Mouse (Mus musculus) urinary bladder, postnatal 4 days (tissue): ENCODE data around the gene Slc25a25.
A peak's percentile ranks its signal among the peaks of the same experiment; 100 is the strongest.

Experiments
- DNase-seq, 2 experiments: peaks; one replicate each; pipeline ENCODE4 v3.0.0; 2021 to 2022; ENCODE audit warnings: low spot score in 2 of 2

The Slc25a25 gene

DNA sequence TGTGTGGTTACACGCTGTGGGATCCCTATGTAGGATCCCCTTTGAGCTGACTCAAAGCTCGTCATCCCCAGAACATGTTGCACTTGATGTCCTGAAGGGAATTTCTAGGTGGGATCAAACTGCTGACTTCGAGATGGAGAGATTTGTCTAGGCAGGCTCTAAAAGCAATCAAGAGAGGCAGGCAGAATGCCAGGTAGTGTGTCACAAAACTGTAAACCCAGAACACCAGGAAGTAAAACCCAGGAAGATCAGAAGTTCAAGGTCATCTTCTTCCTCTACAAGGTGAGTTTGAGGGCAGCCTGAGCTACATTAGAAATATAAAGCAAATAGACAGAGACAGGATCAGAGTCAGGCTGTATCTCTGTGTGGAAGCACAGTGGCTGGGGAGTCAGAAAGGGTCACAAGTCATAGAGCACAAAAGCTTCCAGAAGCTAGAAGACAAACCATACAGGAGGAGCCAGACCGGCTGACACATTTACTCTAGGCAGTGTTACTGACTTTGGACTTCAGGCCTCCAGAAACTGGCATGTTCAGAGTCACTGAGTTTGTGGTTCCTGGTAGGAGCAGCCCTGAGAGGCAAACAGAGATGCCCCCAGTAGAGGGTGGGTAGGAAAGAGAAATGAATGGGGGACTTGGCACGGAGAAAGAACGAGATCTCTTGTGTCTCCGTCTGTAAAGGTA, 44.0 kb downstream of the Slc25a25 start:
- no peak for DNase-seq

DNA sequence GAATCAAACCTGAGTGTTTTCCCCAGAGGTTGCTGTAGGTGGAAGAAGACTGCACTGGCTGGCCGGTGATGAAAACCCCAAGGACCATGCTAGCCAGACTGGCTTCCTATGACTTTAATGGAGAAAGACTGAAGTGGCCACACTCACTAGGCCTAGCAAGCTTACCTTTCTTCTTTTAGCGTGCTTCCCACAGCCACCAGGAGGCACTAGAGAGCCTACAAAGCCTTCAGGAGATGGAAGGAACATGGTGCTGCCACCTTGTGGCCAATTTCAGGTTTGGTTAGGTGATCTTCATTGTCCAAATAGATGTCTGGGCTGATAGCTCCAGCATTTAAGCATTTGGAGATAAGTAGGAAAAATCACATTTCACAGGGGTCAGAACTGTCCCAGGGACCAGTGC, 46.6 kb downstream of the Slc25a25 start:
- DNase-seq = peak; percentile 79 to 94

- DNase-seq = no peak
Observed at GRCm38 (mm10) chr2:32396695-32397094, 54.5 kb downstream of the Slc25a25 start.

- peak; percentile 85 to 88 for DNase-seq
Observed at GRCm38 (mm10) chr2:32395946-32396621, 55.2 kb downstream of the Slc25a25 start.

GRCm38 (mm10) chr2:32395484-32395945, 55.7 kb downstream of the Slc25a25 start, which contains the start of gene Ptges2:
Gene Ptges2 (plus strand): TSS chr2:32395896.
- DNase-seq = peak; percentile 84 to 89

- DNase-seq = no peak
Observed at GRCm38 (mm10) chr2:32394973-32395372, 56.3 kb downstream of the Slc25a25 start.

GRCm38 (mm10) chr2:32392063-32392462, 59.2 kb downstream of the Slc25a25 start:
- DNase-seq = no peak

- no peak for DNase-seq
Observed at GRCm38 (mm10) chr2:32390871-32391270, 60.4 kb downstream of the Slc25a25 start.

- DNase-seq = no peak
Observed at GRCm38 (mm10) chr2:32389157-32389556, 62.1 kb downstream of the Slc25a25 start.

DNA sequence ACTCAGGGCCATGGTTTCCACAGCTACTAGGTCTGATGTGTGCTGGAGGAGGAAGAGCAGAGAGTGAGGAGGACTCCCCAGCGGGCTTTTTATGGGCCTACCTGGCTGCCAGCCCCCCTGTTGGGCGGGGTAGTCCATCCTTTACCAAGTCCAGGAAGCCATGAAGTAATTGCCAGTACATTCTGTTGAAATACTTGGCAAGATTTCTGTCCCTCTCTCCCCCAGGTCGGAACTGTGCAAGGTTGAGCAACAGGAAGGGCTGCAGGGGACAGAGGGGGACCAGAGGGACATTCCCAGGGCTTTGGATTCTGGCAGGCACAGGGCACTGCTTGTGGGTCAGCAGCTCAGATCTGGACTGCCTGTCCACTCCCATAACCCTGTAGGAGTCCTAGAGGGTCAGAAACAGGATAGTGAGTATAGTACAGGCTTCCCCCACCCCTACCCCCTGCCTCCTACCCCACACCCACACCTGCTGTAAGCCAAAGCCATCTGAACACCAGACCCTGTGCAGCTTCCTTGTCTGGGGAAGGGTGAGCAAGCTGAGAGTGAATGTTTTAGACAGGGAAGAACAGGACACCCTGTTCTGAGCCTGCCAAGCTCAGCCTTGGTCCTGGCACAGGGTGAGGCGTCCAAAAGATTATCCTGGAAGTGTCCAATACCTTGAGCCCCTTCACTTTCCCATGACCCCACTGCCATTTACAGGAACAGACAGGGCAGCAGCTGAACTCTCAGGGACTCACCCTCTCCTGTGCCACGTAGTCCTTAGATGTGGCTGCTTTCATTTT, 63.3 kb downstream of the Slc25a25 start, which contains the start of gene Lcn2:
TSS of gene Lcn2 (minus strand) at position 547 of the 785 bp plus-strand sequence.
- no peak for DNase-seq

- DNase-seq = no peak
Observed at GRCm38 (mm10) chr2:32382689-32383088, 68.6 kb downstream of the Slc25a25 start.

- peak; percentile 90 to 95 for DNase-seq
Observed at GRCm38 (mm10) chr2:32381775-32382223, 69.4 kb downstream of the Slc25a25 start, which contains the start of gene 1110008P14Rik. Gene 1110008P14Rik (minus strand): TSS chr2:32381938.

- no peak for DNase-seq
Observed at GRCm38 (mm10) chr2:32381141-32381774, 70.0 kb downstream of the Slc25a25 start.

GRCm38 (mm10) chr2:32380001-32380500, 71.2 kb downstream of the Slc25a25 start:
- no peak for DNase-seq

DNA sequence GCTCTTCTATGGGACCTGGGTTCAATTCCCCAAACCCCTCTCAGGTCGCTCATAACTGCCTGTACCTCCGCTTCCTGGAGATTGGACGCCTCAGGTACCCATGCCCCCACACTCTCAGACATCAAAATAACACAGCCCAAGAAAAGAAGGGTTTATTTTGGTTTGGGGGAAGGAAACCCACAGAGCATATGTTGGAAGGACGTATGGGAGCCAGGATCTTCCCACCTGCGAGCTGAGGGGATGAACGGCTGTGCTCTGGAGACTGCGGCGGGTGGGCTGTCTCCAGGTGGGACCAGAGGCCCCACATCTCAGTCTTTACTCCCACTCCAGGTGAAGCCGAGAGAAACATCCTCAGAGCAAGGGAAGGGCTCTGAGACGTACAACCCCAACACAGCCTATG, 74.3 kb downstream of the Slc25a25 start:
- DNase-seq = no peak

GRCm38 (mm10) chr2:32375317-32375940, 75.8 kb downstream of the Slc25a25 start:
- no peak for DNase-seq

DNA sequence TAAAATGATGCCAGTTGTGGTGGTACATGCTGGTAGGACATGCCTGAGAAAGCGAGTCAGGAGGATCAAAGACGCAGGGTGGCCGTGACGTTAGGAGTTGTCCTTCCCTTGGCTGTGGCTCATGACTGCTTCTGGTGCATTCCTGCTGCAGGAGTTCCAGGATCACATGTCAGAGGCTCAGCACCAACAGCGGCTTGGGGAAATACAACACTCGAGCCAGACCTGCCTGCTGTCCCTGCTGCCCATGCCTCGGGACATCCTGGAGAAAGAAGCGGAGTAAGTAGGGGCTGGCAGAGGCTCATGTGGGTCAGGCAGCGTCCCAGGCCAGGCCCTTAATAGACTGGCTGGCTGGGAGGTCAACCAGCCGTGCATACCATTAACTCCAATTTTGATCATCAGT, 77.1 kb downstream of the Slc25a25 start:
- DNase-seq = no peak

DNA sequence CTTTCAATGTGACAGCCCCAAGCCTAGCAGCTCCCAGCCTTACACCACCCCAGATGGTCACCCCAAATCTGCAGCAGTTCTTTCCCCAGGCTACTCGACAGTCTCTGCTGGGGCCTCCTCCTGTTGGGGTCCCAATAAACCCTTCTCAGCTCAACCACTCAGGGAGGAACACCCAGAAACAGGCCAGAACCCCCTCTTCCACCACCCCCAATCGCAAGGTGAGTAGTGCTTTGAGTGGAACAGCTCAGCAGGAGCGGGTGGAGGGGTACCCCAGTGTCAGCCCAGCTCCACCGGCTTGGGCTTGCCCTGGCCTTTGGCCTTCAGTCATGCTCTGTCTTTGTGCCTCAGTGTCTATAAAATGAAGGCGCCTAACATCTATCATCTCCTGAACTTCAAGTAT, 83.9 kb downstream of the Slc25a25 start:
- DNase-seq = no peak
